Mouse (Mus musculus) myocyte (in vitro differentiated cells): ENCODE measurements at regions not wholly inside any gene's neighbourhood (a gene's known extent, or its start where the extent isn't known, plus 50 kb on each side); places are given as distances from the start of the nearest gene placed in this dataset.

Source experiments
- E2F4 ChIP-seq: IDR thresholded peaks from one replicate; pipeline ENCODE4 v1.6.1; 2011; ENCODE audit warnings: mild to moderate bottlenecking, control low read depth, moderate library complexity; ENCODE audit not compliant: insufficient read depth
- MAX ChIP-seq: IDR thresholded peaks from one replicate; pipeline ENCODE4 v1.6.1; 2011; ENCODE audit warnings: low read depth, mild to moderate bottlenecking, control low read depth
- MYOD1 ChIP-seq, 3 experiments: IDR thresholded peaks; one replicate each; pipeline ENCODE4 v1.6.1; 2011; ENCODE audit warnings: control low read depth in 2 of 3, low read depth in 2 of 3, mild to moderate bottlenecking in 2 of 3, moderate library complexity in 1 of 3; ENCODE audit not compliant: insufficient read length in 2 of 3, control insufficient read depth in 1 of 3
- POLR2A ChIP-seq: IDR thresholded peaks from one replicate; pipeline ENCODE4 v1.6.1; 2011; ENCODE audit warnings: low read depth, mild to moderate bottlenecking, control low read depth, moderate library complexity; ENCODE audit not compliant: insufficient read length
- POLR2AphosphoS2 ChIP-seq: IDR thresholded peaks from one replicate; pipeline ENCODE4 v1.6.1; 2011; ENCODE audit warnings: low read depth, control low read depth; ENCODE audit not compliant: insufficient read length
- SRF ChIP-seq: IDR thresholded peaks from one replicate; pipeline ENCODE4 v1.6.1; 2011; ENCODE audit warnings: low read depth; ENCODE audit not compliant: control insufficient read depth, insufficient read length
- TCF12 ChIP-seq: IDR thresholded peaks from one replicate; pipeline ENCODE4 v1.6.1; 2011; ENCODE audit warnings: mild to moderate bottlenecking, control low read depth; ENCODE audit not compliant: poor library complexity, insufficient read depth, severe bottlenecking
- USF1 ChIP-seq: IDR thresholded peaks from one replicate; pipeline ENCODE4 v1.6.1; 2011; ENCODE audit warnings: low read depth, mild to moderate bottlenecking, control low read depth, moderate library complexity

- TF ChIP-seq POLR2A: no peak
- no peak for TF ChIP-seq TCF12
- no peak for TF ChIP-seq MAX
- TF ChIP-seq E2F4: no peak
- TF ChIP-seq USF1: no peak
- TF ChIP-seq POLR2AphosphoS2: no peak
- no peak for TF ChIP-seq SRF
- no peak for TF ChIP-seq MYOD1 (IDR thresholded peaks at IDR 0.05; ENCODE audit: control insufficient read depth in 1 of 3, insufficient read length in 2 of 3, low read depth in 2 of 3)
These were observed 66.6 kb downstream of the Uqcrfs1 start for GRCm38 (mm10) chr13:30478556-30478955.
